7 mouse cellular contexts compared by ENCODE assay signal in the genomic region with DNA sequence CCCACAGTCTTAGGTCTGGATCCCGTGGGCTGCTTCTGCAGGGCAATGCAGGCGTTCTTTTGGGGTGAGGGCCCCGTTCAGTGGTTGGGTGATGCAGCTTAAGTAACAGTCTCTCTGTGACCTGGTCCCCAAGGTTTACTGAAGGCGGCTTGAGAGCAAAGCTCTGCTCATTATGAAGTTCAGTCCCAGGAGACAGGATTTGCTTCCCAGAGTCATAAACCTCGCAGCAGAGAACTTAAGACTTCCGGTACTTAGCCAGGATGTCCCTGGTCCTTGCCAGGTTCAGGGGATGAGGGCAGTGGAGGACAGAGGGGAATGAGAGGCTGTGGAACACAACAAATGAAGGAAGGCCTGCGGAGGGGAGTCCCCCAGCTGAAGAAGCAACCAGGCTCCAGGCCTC. TPM values are rescaled to one million over a fixed set of nuclear protein-coding genes. Genes with fewer than 3 reads are reported as not detected.
DNase-seq lines count a peak whose midpoint lies in the region; ATAC-seq and TF ChIP-seq lines count a peak whose summit lies in the region.

No protein-coding gene starts in this region.

- no peak overlapping the region for H3K27ac ChIP-seq in ES-Bruce4 (ENCODE audit: insufficient read depth, low read length)
- H3K27ac ChIP-seq in embryonic facial prominence, embryonic 13.5 days = no peak overlapping the region
- H3K27ac ChIP-seq in hindbrain, embryonic 15.5 days (replicated peaks) = no peak overlapping the region
- H3K27ac ChIP-seq in liver, embryonic 15.5 days (replicated peaks) = no peak overlapping the region

- no peaks in the 10 kb centered on the region for H3K9me3 ChIP-seq in ES-Bruce4 (replicated peaks; ENCODE audit: control insufficient read depth, insufficient read depth, low read length, poor library complexity, severe bottlenecking)
- H3K9me3 ChIP-seq in embryonic facial prominence, embryonic 13.5 days = no peaks in the 10 kb centered on the region
- H3K9me3 ChIP-seq in hindbrain, embryonic 15.5 days = no peaks in the 10 kb centered on the region
- H3K9me3 ChIP-seq in liver, embryonic 15.5 days (replicated peaks) = no peaks in the 10 kb centered on the region

- H3K4me2 ChIP-seq in embryonic facial prominence, embryonic 13.5 days = peak overlapping the region; percentile 71
- peak overlapping the region; percentile 55 for H3K4me2 ChIP-seq in hindbrain, embryonic 15.5 days
- H3K4me2 ChIP-seq in liver, embryonic 15.5 days = peak overlapping the region; percentile 58

- H3K4me1 ChIP-seq in ES-Bruce4 (ENCODE audit: control insufficient read depth, insufficient read depth, low read length) = no peaks in the 10 kb centered on the region
- peaks cover 12% of the 10 kb centered on the region for H3K4me1 ChIP-seq in embryonic facial prominence, embryonic 13.5 days
- peaks cover 7% of the 10 kb centered on the region; the same call in 1 of the 2 replicates for H3K4me1 ChIP-seq in hindbrain, embryonic 15.5 days (replicated peaks)
- no peaks in the 10 kb centered on the region for H3K4me1 ChIP-seq in liver, embryonic 15.5 days (replicated peaks)

- no peak for DNase-seq in cerebellum, adult 9-11 months
- DNase-seq in frontal cortex, postnatal 10 days (ENCODE audit: low spot score in 2 of 2) = no peak
- no peak for DNase-seq in cerebellum, postnatal 14 days

- H3K27me3 ChIP-seq in ES-Bruce4 (ENCODE audit: control insufficient read depth, insufficient read depth, low read length, poor library complexity, severe bottlenecking) = no peaks in the 10 kb centered on the region
- H3K27me3 ChIP-seq in embryonic facial prominence, embryonic 13.5 days = peaks cover 25% of the 10 kb centered on the region
- H3K27me3 ChIP-seq in hindbrain, embryonic 15.5 days = peaks cover 19% of the 10 kb centered on the region
- peaks cover 49% of the 10 kb centered on the region for H3K27me3 ChIP-seq in liver, embryonic 15.5 days

- peak overlapping the region; percentile 25 for H3K9ac ChIP-seq in ES-Bruce4 (ENCODE audit: low read depth, poor library complexity, severe bottlenecking)
- peak overlapping the region; percentile 64 for H3K9ac ChIP-seq in embryonic facial prominence, embryonic 13.5 days
- no peak overlapping the region for H3K9ac ChIP-seq in hindbrain, embryonic 15.5 days
- no peak overlapping the region for H3K9ac ChIP-seq in liver, embryonic 15.5 days

- TF ChIP-seq EP300 in ES-Bruce4 (IDR thresholded peaks at IDR 0.05; ENCODE audit: insufficient read depth, low read depth, low read length) = no peak

- no peak for ATAC-seq in embryonic facial prominence, embryonic 13.5 days (ENCODE audit: insufficient number of reproducible peaks, insufficient read depth, low FRiP score, low TSS enrichment, low read depth)
- ATAC-seq in hindbrain, embryonic 15.5 days (ENCODE audit: low FRiP score, low read depth) = no peak
- ATAC-seq in liver, embryonic 15.5 days (ENCODE audit: insufficient read depth) = no peak

- TF ChIP-seq POLR2A in ES-Bruce4 (IDR thresholded peaks at IDR 0.05; ENCODE audit: insufficient read depth, low read length) = no peak

- TF ChIP-seq CTCF in ES-Bruce4 (IDR thresholded peaks at IDR 0.05; ENCODE audit: low read depth, low read length) = no peak

- no peaks in the 10 kb centered on the region for H3K36me3 ChIP-seq in ES-Bruce4 (ENCODE audit: control insufficient read depth, insufficient read depth, low read length, poor library complexity, severe bottlenecking)
- H3K36me3 ChIP-seq in embryonic facial prominence, embryonic 13.5 days = no peaks in the 10 kb centered on the region
- H3K36me3 ChIP-seq in hindbrain, embryonic 15.5 days = no peaks in the 10 kb centered on the region
- H3K36me3 ChIP-seq in liver, embryonic 15.5 days (replicated peaks) = no peaks in the 10 kb centered on the region

- WGBS in embryonic facial prominence, embryonic 13.5 days = 21% methylated on average over 7 of the region's 7 CpGs
- 30% methylated on average over 7 of the region's 7 CpGs for WGBS in hindbrain, embryonic 15.5 days
- WGBS in liver, embryonic 15.5 days (ENCODE audit: insufficient replicate concordance) = 17% methylated on average over 7 of the region's 7 CpGs

- peak overlapping the region; percentile 40 for H3K4me3 ChIP-seq in ES-Bruce4 (ENCODE audit: low read depth, low read length)
- peak overlapping the region; percentile 45 for H3K4me3 ChIP-seq in embryonic facial prominence, embryonic 13.5 days
- peak overlapping the region; percentile 30; the same call in 1 of the 2 replicates for H3K4me3 ChIP-seq in hindbrain, embryonic 15.5 days
- H3K4me3 ChIP-seq in liver, embryonic 15.5 days (replicated peaks) = peak overlapping the region; percentile 31

RNA-seq across cellular contexts. Expression of a gene that starts 0.5 kb away (rescaled TPM):
- polyA plus RNA-seq in ES-Bruce4 (2011; ENCODE audit: insufficient read depth, insufficient read length, low read depth, missing spikeins) = 3.1 and 3.8 TPM in 2 replicates
- polyA plus RNA-seq in embryonic facial prominence, embryonic 13.5 days (2015; fragmentation: Nextera tagmentation; extraction: Ambion mirVana) = 1.7 and 2.9 TPM in 2 replicates
- 0.24 TPM in 1 of 2 replicates, not detected in the other for polyA plus RNA-seq in hindbrain, embryonic 15.5 days (2015; fragmentation: Nextera tagmentation; extraction: Ambion mirVana)
- 0.05 and 0.06 TPM in 2 replicates for polyA plus RNA-seq in liver, embryonic 15.5 days (2015; fragmentation: Nextera tagmentation; extraction: Ambion mirVana)

Comparison
In these comparisons a context has a peak if more than half of its experiments do, and no peak if none do; other contexts are left out.
1. H3K9ac ChIP-seq: peak in ES-Bruce4 (single experiment) and embryonic facial prominence, embryonic 13.5 days (single experiment); none in hindbrain, embryonic 15.5 days (single experiment) and liver, embryonic 15.5 days (single experiment).
2. Peak in every context shown above with its lines, with median percentiles within 50 percentile points of each other: H3K4me3 ChIP-seq and H3K4me2 ChIP-seq.